In genomic region chrX:48139368-48140285, GRCm38 (mm10) we compare ENCODE assay signal across 12 mouse cellular contexts. TPM values are rescaled to one million over a fixed set of nuclear protein-coding genes. Genes with fewer than 3 reads are reported as not detected.
A peak's percentile ranks its signal among the peaks of the same experiment; 100 is the strongest.
DNase-seq lines count a peak whose midpoint lies in the region; ATAC-seq and TF ChIP-seq lines count a peak whose summit lies in the region.
"Had no signal": no experiment of that assay in that cellular context is flagged by ENCODE, and none has a peak within 500 bp of the region (broad histone marks: within the 10 kb centered on the region; RNA-seq: fewer than 3 reads in every experiment).

No protein-coding gene starts in this region.

- TF ChIP-seq RAD21 in CH12.LX (IDR thresholded peaks at IDR 0.05; ENCODE audit: low read depth, low read length) = no peak

- DNase-seq in heart, postnatal 0 days (ENCODE audit: low spot score) = no peak
- no peak for DNase-seq in heart, postnatal 14 days
- no peak for DNase-seq in CH12.LX (ENCODE audit: extremely low read depth)
- DNase-seq in right cerebral cortex, postnatal 36 days (ENCODE audit: low spot score in 2 of 2) = no peak
- no peak for DNase-seq in urinary bladder, postnatal 4 days (ENCODE audit: low spot score in 2 of 2)
- DNase-seq in heart, postnatal 25 days (ENCODE audit: low spot score) = no peak
- DNase-seq: heart, postnatal 10 days had no signal

- WGBS in heart, postnatal 0 days = 59% methylated on average over 14 of the region's 14 CpGs
- WGBS in forebrain, embryonic 12.5 days = 29% methylated on average over 14 of the region's 14 CpGs
- 33% methylated on average over 14 of the region's 14 CpGs for WGBS in small intestine, adult 2 months

- no peaks in the 10 kb centered on the region for H3K27me3 ChIP-seq in heart, postnatal 0 days (ENCODE audit: control insufficient read depth, insufficient read depth, low read length)
- no peaks in the 10 kb centered on the region for H3K27me3 ChIP-seq in CH12.LX (replicated peaks)
- no peaks in the 10 kb centered on the region for H3K27me3 ChIP-seq in forebrain, embryonic 12.5 days
- no peaks in the 10 kb centered on the region for H3K27me3 ChIP-seq in small intestine, adult 2 months (ENCODE audit: control insufficient read depth, insufficient read depth, low read length)
- H3K27me3 ChIP-seq: embryonic facial prominence, embryonic 15.5 days had no signal

- no peak for ATAC-seq in heart, postnatal 0 days (ENCODE audit: insufficient read depth, low read depth)
- ATAC-seq in forebrain, embryonic 12.5 days (ENCODE audit: low FRiP score) = peak; percentile 61; the same call in 1 of the 2 replicates

- dilution Hi-C loops in CH12.LX (cut with MboI; ENCODE audit: extremely low pct_ligation_motif_present, extremely low pct_unique_long_range_greater_than_20kb, low sequenced_read_pairs) = no loop called here

- no peak; the same call in 1 of the 2 replicates for TF ChIP-seq POLR2A in CH12.LX (IDR thresholded peaks at IDR 0.05; ENCODE audit: low read depth, low read length)
- TF ChIP-seq POLR2A in small intestine, adult 2 months (IDR thresholded peaks at IDR 0.05; ENCODE audit: low read depth, low read length) = no peak

- H3K27ac ChIP-seq in heart, postnatal 0 days (ENCODE audit: low read depth) = peak overlapping the region; percentile 7; the same call in 1 of the 2 replicates
- H3K27ac ChIP-seq in CH12.LX (ENCODE audit: insufficient read depth, low read depth) = peak overlapping the region; percentile 99
- H3K27ac ChIP-seq in forebrain, embryonic 12.5 days = 0 out of 2 replicates have a peak overlapping the region, but pooled peaks have one; percentile 19
- peak overlapping the region; percentile 81; the same call in 1 of the 2 replicates for H3K27ac ChIP-seq in small intestine, adult 2 months (ENCODE audit: insufficient read depth, low read depth, low read length)
- H3K27ac ChIP-seq: embryonic facial prominence, embryonic 15.5 days; kidney, embryonic 15.5 days had no signal

- H3K4me1 ChIP-seq in heart, postnatal 0 days (ENCODE audit: control insufficient read depth, insufficient read depth) = no peaks in the 10 kb centered on the region; the same call in 1 of the 2 replicates
- H3K4me1 ChIP-seq in CH12.LX (ENCODE audit: control insufficient read depth in 1 of 2, insufficient read depth in 2 of 2) = peaks cover 24 to 58% of the 10 kb centered on the region in 2 experiments
- peaks cover 14% of the 10 kb centered on the region for H3K4me1 ChIP-seq in forebrain, embryonic 12.5 days
- peaks cover 20% of the 10 kb centered on the region; the same call in 1 of the 2 replicates for H3K4me1 ChIP-seq in small intestine, adult 2 months (ENCODE audit: control insufficient read depth, insufficient read depth, insufficient read length, low read length)
- H3K4me1 ChIP-seq: embryonic facial prominence, embryonic 15.5 days had no signal

- no peaks in the 10 kb centered on the region for H3K9me3 ChIP-seq in heart, postnatal 0 days (replicated peaks; ENCODE audit: control insufficient read depth, low read length)
- H3K9me3 ChIP-seq in CH12.LX (replicated peaks; ENCODE audit: low read length) = no peaks in the 10 kb centered on the region
- H3K9me3 ChIP-seq in forebrain, embryonic 12.5 days = no peaks in the 10 kb centered on the region
- H3K9me3 ChIP-seq: embryonic facial prominence, embryonic 15.5 days; kidney, embryonic 15.5 days had no signal

- intact Hi-C loops in heart, postnatal 14 days (cut with DNase I) = no loop called here
- intact Hi-C loops in heart, postnatal 25 days (cut with DNase I) = no loop called here

- no peak for TF ChIP-seq CTCF in heart, postnatal 0 days (IDR thresholded peaks at IDR 0.05; ENCODE audit: low read depth)
- TF ChIP-seq CTCF in CH12.LX (conservative IDR thresholded peaks at IDR 0.05 in 1 of 2, IDR thresholded peaks at IDR 0.05 in 1 of 2; ENCODE audit: low read depth in 2 of 2, low read length in 2 of 2) = no peak
- TF ChIP-seq CTCF in small intestine, adult 2 months (IDR thresholded peaks at IDR 0.05; ENCODE audit: extremely low read depth, insufficient read length, insufficient replicate concordance, low read depth, low read length) = no peak

- in situ Hi-C loops in CH12.LX (cut with MboI; ENCODE audit: low pct_ligation_motif_present, low pct_unique_long_range_greater_than_20kb, low sequenced_read_pairs) = no loop called here

- no peak overlapping the region for H3K4me2 ChIP-seq in heart, postnatal 0 days (ENCODE audit: low read depth, low read length)
- H3K4me2 ChIP-seq in CH12.LX (ENCODE audit: insufficient read depth, low read depth, poor library complexity, severe bottlenecking) = peak overlapping the region; percentile 29
- peak overlapping the region; percentile 19; the same call in 1 of the 2 replicates for H3K4me2 ChIP-seq in forebrain, embryonic 12.5 days
- H3K4me2 ChIP-seq: embryonic facial prominence, embryonic 15.5 days; kidney, embryonic 15.5 days had no signal

- TF ChIP-seq EP300 in heart, postnatal 0 days (IDR thresholded peaks at IDR 0.05; ENCODE audit: low read depth) = no peak
- TF ChIP-seq EP300 in CH12.LX (IDR thresholded peaks at IDR 0.05; ENCODE audit: low read length) = no peak

- H3K79me2 ChIP-seq in CH12.LX (replicated peaks; ENCODE audit: control insufficient read depth, extremely low read depth, insufficient read depth, poor library complexity, severe bottlenecking) = no peaks in the 10 kb centered on the region

- no peak overlapping the region for H3K4me3 ChIP-seq in heart, postnatal 0 days (ENCODE audit: low read depth, low read length)
- H3K4me3 ChIP-seq in CH12.LX (replicated peaks in 1 of 3; ENCODE audit: low read depth in 2 of 3, low read length in 2 of 3, poor library complexity in 1 of 3) = peak overlapping the region in 1 of 3 experiments; percentile 34
- H3K4me3 ChIP-seq in forebrain, embryonic 12.5 days (replicated peaks) = no peak overlapping the region
- H3K4me3 ChIP-seq in small intestine, adult 2 months (ENCODE audit: low read depth, low read length) = no peak overlapping the region
- H3K4me3 ChIP-seq: embryonic facial prominence, embryonic 15.5 days; kidney, embryonic 15.5 days; myocyte had no signal

- no peaks in the 10 kb centered on the region for H3K36me3 ChIP-seq in heart, postnatal 0 days (replicated peaks; ENCODE audit: control insufficient read depth, insufficient read depth, low read length)
- no peaks in the 10 kb centered on the region for H3K36me3 ChIP-seq in CH12.LX (replicated peaks in 1 of 2; ENCODE audit: control insufficient read depth in 1 of 2, insufficient read depth in 1 of 2, low read length in 1 of 2)
- H3K36me3 ChIP-seq in forebrain, embryonic 12.5 days (replicated peaks) = no peaks in the 10 kb centered on the region
- no peaks in the 10 kb centered on the region for H3K36me3 ChIP-seq in small intestine, adult 2 months (ENCODE audit: control insufficient read depth, insufficient read depth, low read length)
- H3K36me3 ChIP-seq: embryonic facial prominence, embryonic 15.5 days; kidney, embryonic 15.5 days had no signal

- no peak overlapping the region for H3K9ac ChIP-seq in heart, postnatal 0 days (replicated peaks; ENCODE audit: low read depth, low read length)
- H3K9ac ChIP-seq in CH12.LX (ENCODE audit: insufficient read depth, low read depth) = peak overlapping the region; percentile 83
- H3K9ac ChIP-seq in forebrain, embryonic 12.5 days = no peak overlapping the region
- H3K9ac ChIP-seq: embryonic facial prominence, embryonic 15.5 days; kidney, embryonic 15.5 days had no signal

TF ChIP-seq in CH12.LX, 34 proteins besides CTCF, POLR2A, EP300 and RAD21:
- TF ChIP-seq IRF4 (IDR thresholded peaks at IDR 0.05; ENCODE audit: low read depth, low read length) (0 out of 2 replicates have a peak, but pooled peaks have one; percentile 20), JUND (conservative IDR thresholded peaks at IDR 0.05; ENCODE audit: low read depth, low read length) (no peak), KAT2A (IDR thresholded peaks at IDR 0.05; ENCODE audit: insufficient replicate concordance, low read length) (no peak), NRF1 (IDR thresholded peaks at IDR 0.05; ENCODE audit: low read depth, low read length) (no peak), PAX5 (IDR thresholded peaks at IDR 0.05; ENCODE audit: low read length) (no peak), MYC (IDR thresholded peaks at IDR 0.05; ENCODE audit: low read depth, low read length) (no peak), CHD2 (IDR thresholded peaks at IDR 0.05; ENCODE audit: low read length) (no peak), USF1 (IDR thresholded peaks at IDR 0.05; ENCODE audit: low read depth, low read length) (no peak)

RNA-seq across cellular contexts. Expression of gene Sash3, which starts 6.6 kb away (rescaled TPM):
- 0.61 and 5.7 TPM in 2 replicates for total RNA-seq in heart, postnatal 0 days (2014; rRNA removed; ENCODE audit: low replicate concordance)
- 0.52 and 0.67 TPM in 2 replicates for polyA plus RNA-seq in heart, postnatal 0 days (2015; fragmentation: Nextera tagmentation; extraction: Ambion mirVana)
- 1 to 10 TPM; 1.3 to 5.8 TPM for total RNA-seq in heart, postnatal 14 days (2021)
- total RNA-seq in CH12.LX (2012; rRNA removed) (88.9 and 96.3 TPM in 2 replicates), CH12.LX (2014; rRNA removed) (138 and 148 TPM in 2 replicates)
- 87.6 and 90.9 TPM in 2 replicates for polyA plus RNA-seq in CH12.LX (2012; ENCODE audit: insufficient read length, low read depth)
- polyA plus RNA-seq in forebrain, embryonic 12.5 days (2016; fragmentation: Nextera tagmentation; extraction: Ambion mirVana) = 0.45 and 0.77 TPM in 2 replicates
- 4.2 and 6.6 TPM in 2 replicates for polyA plus RNA-seq in small intestine, adult 2 months (2012; rRNA removed)
- total RNA-seq in heart, postnatal 25 days (2021) = 1 to 10 TPM in 1 of 2 experiments, under 1 TPM in 1; 0.84 to 1.2 TPM
- polyA plus RNA-seq: myocyte had no signal

RNA-seq across cellular contexts. Expression of gene Xpnpep2, which starts 31.1 kb away (rescaled TPM):
- 1.9 TPM in 1 of 2 replicates, not detected in the other for total RNA-seq in heart, postnatal 0 days (2014; rRNA removed; ENCODE audit: low replicate concordance)
- 0.58 and 0.66 TPM in 2 replicates for polyA plus RNA-seq in heart, postnatal 0 days (2015; fragmentation: Nextera tagmentation; extraction: Ambion mirVana)
- total RNA-seq in heart, postnatal 14 days (2021) = 1 to 10 TPM; 1.5 to 2.6 TPM
- 0.04 and 0.08 TPM in 2 replicates for total RNA-seq in CH12.LX (2012; rRNA removed)
- total RNA-seq in CH12.LX (2014; rRNA removed) = 0.05 and 0.09 TPM in 2 replicates
- polyA plus RNA-seq in CH12.LX (2012; ENCODE audit: insufficient read length, low read depth) = 0.07 and 0.14 TPM in 2 replicates
- polyA plus RNA-seq in forebrain, embryonic 12.5 days (2016; fragmentation: Nextera tagmentation; extraction: Ambion mirVana) = 0.55 and 1.2 TPM in 2 replicates
- polyA plus RNA-seq in small intestine, adult 2 months (2012; rRNA removed) = 8.0 and 170 TPM in 2 replicates
- total RNA-seq in heart, postnatal 25 days (2021) = 1 to 10 TPM; 2.7 to 3.6 TPM

Comparison
In these comparisons a context has a peak if more than half of its experiments do, and no peak if none do; other contexts are left out.
1. H3K27ac ChIP-seq: peak in every context shown above with its lines; median percentile 99 in CH12.LX; 81 in small intestine, adult 2 months; 19 in forebrain, embryonic 12.5 days; 7 in heart, postnatal 0 days.
2. RNA of gene Sash3, which starts 6.6 kb away (total RNA-seq): 88.9 to 148 TPM in CH12.LX; 1.3 to 5.8 TPM in heart, postnatal 14 days, 0.84 to 1.2 TPM in heart, postnatal 25 days and 0.61 to 5.7 TPM in heart, postnatal 0 days; every median in the first group is over 10 times any median in the second.